Mouse (Mus musculus) stomach, postnatal 0 days (tissue): ENCODE data around the gene Hsdl2.

ENCODE experiments used
- CTCF ChIP-seq: IDR thresholded peaks from 2 replicates; pipeline ENCODE4 v1.5.1; 2016; ENCODE audit warnings: antibody characterized with exemption, low read depth, mild to moderate bottlenecking, moderate library complexity
- EP300 ChIP-seq: optimal IDR thresholded peaks from 2 replicates; pipeline ENCODE3; 2016; ENCODE audit warnings: antibody characterized with exemption

DNA sequence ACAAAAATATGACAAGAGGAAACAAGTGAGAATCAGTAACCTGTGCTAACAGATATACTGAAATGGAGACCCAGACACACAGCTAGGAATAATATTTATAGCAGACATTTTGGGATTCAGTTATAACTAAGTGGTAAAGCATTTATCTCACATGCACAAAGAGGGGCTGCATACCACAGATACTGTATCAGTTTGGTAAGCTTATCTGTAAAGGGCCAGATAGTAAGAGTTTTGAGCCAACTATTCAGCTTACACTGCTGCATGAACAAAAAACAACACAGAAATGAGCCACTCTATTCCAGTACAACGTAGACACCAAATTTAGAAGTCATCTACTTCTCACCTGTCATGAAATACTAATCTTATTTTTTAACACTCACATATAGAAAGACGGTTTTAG lies 48.1 kb upstream of the Hsdl2 start:
- TF ChIP-seq CTCF = no peak
- TF ChIP-seq EP300 = no peak
